Mouse (Mus musculus) stomach, postnatal 0 days (tissue): ENCODE results near the gene Casp2.

ENCODE experiments used
- CTCF ChIP-seq: IDR thresholded peaks from 2 replicates; pipeline ENCODE4 v1.5.1; 2016; ENCODE audit warnings: antibody characterized with exemption, low read depth, mild to moderate bottlenecking, moderate library complexity
- EP300 ChIP-seq: optimal IDR thresholded peaks from 2 replicates; pipeline ENCODE3; 2016; ENCODE audit warnings: antibody characterized with exemption

GRCm38 (mm10) chr6:42225046-42225445 lies 39.7 kb upstream of the Casp2 start:
- TF ChIP-seq CTCF (no peak), EP300 (no peak)
